Mouse (Mus musculus): ENCODE measurements around the gene Ifna15.

DNA sequence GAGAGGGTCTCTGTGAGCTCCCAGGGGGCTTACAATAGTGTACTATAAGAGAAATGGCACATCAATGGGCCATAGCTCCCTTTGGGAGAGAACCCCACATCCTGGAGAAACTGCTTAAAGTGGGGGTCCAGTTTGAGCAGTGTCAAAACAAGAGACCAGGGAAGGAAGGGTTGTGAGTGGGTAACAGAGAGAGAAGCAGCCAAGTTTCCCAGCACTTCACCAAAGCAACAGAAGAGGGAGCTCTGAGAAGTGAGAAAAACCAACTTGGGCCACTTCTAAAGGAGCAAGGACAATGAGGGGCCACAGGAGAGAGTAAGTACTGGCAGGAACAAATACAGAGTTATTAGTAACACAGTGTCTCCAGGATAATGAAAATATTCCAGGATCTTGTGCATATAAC, 34.8 kb downstream of the Ifna15 start:
- TF ChIP-seq GABPA (IDR thresholded peaks at IDR 0.05; ENCODE audit: insufficient replicate concordance, low read depth, low read length): no peak
- no peak for TF ChIP-seq CHD2 (IDR thresholded peaks at IDR 0.05; ENCODE audit: low read length)
- no peak for TF ChIP-seq MYC (IDR thresholded peaks at IDR 0.05; ENCODE audit: low read depth, low read length)
- peak; percentile 31 to 67; a peak in 3 of 4 replicates for TF ChIP-seq CTCF (conservative IDR thresholded peaks at IDR 0.05 in 1 of 2, IDR thresholded peaks at IDR 0.05 in 1 of 2; ENCODE audit: low read depth in 2 of 2, low read length in 2 of 2)
- no peak for TF ChIP-seq SIN3A (IDR thresholded peaks at IDR 0.05; ENCODE audit: low read length)
- no peak for TF ChIP-seq CHD1 (IDR thresholded peaks at IDR 0.05; ENCODE audit: low read depth, low read length)
- no peak for TF ChIP-seq PAX5 (IDR thresholded peaks at IDR 0.05; ENCODE audit: low read length)
- TF ChIP-seq MXI1 (IDR thresholded peaks at IDR 0.05; ENCODE audit: low read depth, low read length): no peak
- no peak for TF ChIP-seq ZMIZ1 (IDR thresholded peaks at IDR 0.05; ENCODE audit: low read depth, low read length)
- TF ChIP-seq TCF12 (IDR thresholded peaks at IDR 0.05; ENCODE audit: low read depth, low read length): no peak
- no peak for TF ChIP-seq MAFK (IDR thresholded peaks at IDR 0.05; ENCODE audit: insufficient replicate concordance, low read length)
- TF ChIP-seq POLR2A (IDR thresholded peaks at IDR 0.05; ENCODE audit: low read depth, low read length): no peak
- no peak for TF ChIP-seq ZKSCAN1 (IDR thresholded peaks at IDR 0.05; ENCODE audit: borderline replicate concordance, low read depth, low read length)

All from CH12.LX (cell line).